In the genomic region with DNA sequence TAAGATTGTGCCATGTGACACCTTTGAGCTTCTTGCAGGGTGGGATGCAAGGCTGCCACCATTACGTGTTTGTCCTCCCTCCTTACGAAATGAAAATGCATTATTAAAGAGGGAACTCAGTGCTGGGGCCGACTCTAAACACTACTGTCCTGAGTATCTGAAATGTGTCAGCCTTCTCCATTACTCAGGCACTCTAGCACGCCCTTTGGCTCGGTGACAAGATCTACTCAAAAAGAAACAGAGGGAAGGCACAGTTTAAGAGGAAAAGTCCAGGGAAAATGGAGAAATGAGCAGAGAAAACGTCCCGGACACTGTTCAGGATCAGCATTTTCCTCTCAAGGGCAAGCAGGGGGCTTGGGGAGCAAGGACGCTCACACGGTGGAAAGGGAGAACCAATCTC, we compare ENCODE assay signal across 10 mouse cellular contexts. TPM values are rescaled to one million over a fixed set of nuclear protein-coding genes. Genes with fewer than 3 reads are reported as not detected.
DNase-seq lines count a peak whose midpoint lies in the region; ATAC-seq and TF ChIP-seq lines count a peak whose summit lies in the region.
"Had no signal": no experiment of that assay in that cellular context is flagged by ENCODE, and none has a peak within 500 bp of the region (broad histone marks: within the 10 kb centered on the region; RNA-seq: fewer than 3 reads in every experiment).

No protein-coding gene starts in this region.

- no peak for TF ChIP-seq CTCF in liver, postnatal 0 days (IDR thresholded peaks at IDR 0.05; ENCODE audit: low read depth)

- H3K4me1 ChIP-seq in forebrain, embryonic 10.5 days: peaks cover 52% of the 10 kb centered on the region
- H3K4me1 ChIP-seq in forebrain, embryonic 16.5 days (replicated peaks; ENCODE audit: control insufficient read depth, insufficient read depth, low read length): peaks cover 5% of the 10 kb centered on the region
- H3K4me1 ChIP-seq in liver, postnatal 0 days (ENCODE audit: insufficient read depth): peaks cover 33% of the 10 kb centered on the region
- peaks cover 39% of the 10 kb centered on the region for H3K4me1 ChIP-seq in hindbrain, embryonic 13.5 days (replicated peaks)
- peaks cover 27% of the 10 kb centered on the region for H3K4me1 ChIP-seq in neural tube, embryonic 15.5 days
- peaks cover 12% of the 10 kb centered on the region; the same call in 1 of the 2 replicates for H3K4me1 ChIP-seq in forebrain, embryonic 13.5 days

- H3K9ac ChIP-seq in forebrain, embryonic 16.5 days (replicated peaks; ENCODE audit: low read depth, low read length): no peak overlapping the region
- peak overlapping the region; percentile 12; the same call in 1 of the 2 replicates for H3K9ac ChIP-seq in liver, postnatal 0 days (replicated peaks)
- H3K9ac ChIP-seq in hindbrain, embryonic 13.5 days: no peak overlapping the region
- H3K9ac ChIP-seq in neural tube, embryonic 15.5 days (replicated peaks): no peak overlapping the region
- no peak overlapping the region for H3K9ac ChIP-seq in forebrain, embryonic 13.5 days
- H3K9ac ChIP-seq: liver, embryonic 14.5 days had no signal

- 88% methylated on average over 9 of the region's 9 CpGs for WGBS in forebrain, embryonic 10.5 days
- 67% methylated on average over 9 of the region's 9 CpGs for WGBS in forebrain, embryonic 16.5 days
- WGBS in liver, postnatal 0 days (ENCODE audit: insufficient replicate concordance): 59% methylated on average over 9 of the region's 9 CpGs
- WGBS in hindbrain, embryonic 13.5 days: 68% methylated on average over 9 of the region's 9 CpGs
- 57% methylated on average over 9 of the region's 9 CpGs for WGBS in neural tube, embryonic 15.5 days
- WGBS in forebrain, embryonic 13.5 days: 81% methylated on average over 9 of the region's 9 CpGs

- no peaks in the 10 kb centered on the region for H3K27me3 ChIP-seq in forebrain, embryonic 10.5 days (ENCODE audit: poor library complexity, severe bottlenecking)
- no peaks in the 10 kb centered on the region for H3K27me3 ChIP-seq in forebrain, embryonic 16.5 days (replicated peaks; ENCODE audit: control insufficient read depth, insufficient read depth, low read length)
- H3K27me3 ChIP-seq in liver, postnatal 0 days (ENCODE audit: insufficient read depth, low read length): no peaks in the 10 kb centered on the region
- H3K27me3 ChIP-seq in hindbrain, embryonic 13.5 days: no peaks in the 10 kb centered on the region
- H3K27me3 ChIP-seq in neural tube, embryonic 15.5 days (replicated peaks): no peaks in the 10 kb centered on the region
- no peaks in the 10 kb centered on the region for H3K27me3 ChIP-seq in forebrain, embryonic 13.5 days

- H3K4me3 ChIP-seq in forebrain, embryonic 10.5 days: no peak overlapping the region
- H3K4me3 ChIP-seq in forebrain, embryonic 16.5 days (replicated peaks; ENCODE audit: low read length): no peak overlapping the region
- H3K4me3 ChIP-seq in liver, postnatal 0 days (ENCODE audit: low read depth, low read length): no peak overlapping the region
- no peak overlapping the region for H3K4me3 ChIP-seq in hindbrain, embryonic 13.5 days
- no peak overlapping the region for H3K4me3 ChIP-seq in neural tube, embryonic 15.5 days (replicated peaks)
- H3K4me3 ChIP-seq in forebrain, embryonic 13.5 days: no peak overlapping the region

- peaks cover 3% of the 10 kb centered on the region for H3K36me3 ChIP-seq in forebrain, embryonic 10.5 days (replicated peaks)
- H3K36me3 ChIP-seq in forebrain, embryonic 16.5 days (ENCODE audit: control insufficient read depth, insufficient read depth): no peaks in the 10 kb centered on the region
- peaks cover 8% of the 10 kb centered on the region for H3K36me3 ChIP-seq in liver, postnatal 0 days (replicated peaks; ENCODE audit: insufficient read depth, low read length)
- peaks cover 3% of the 10 kb centered on the region for H3K36me3 ChIP-seq in hindbrain, embryonic 13.5 days
- no peaks in the 10 kb centered on the region; the same call in 1 of the 2 replicates for H3K36me3 ChIP-seq in neural tube, embryonic 15.5 days
- 0 out of 2 replicates have a peak, but pooled peaks cover 1% of the 10 kb centered on the region for H3K36me3 ChIP-seq in forebrain, embryonic 13.5 days (ENCODE audit: poor library complexity, severe bottlenecking)

- no peak for TF ChIP-seq EP300 in liver, postnatal 0 days (IDR thresholded peaks at IDR 0.05; ENCODE audit: low read depth)

- H3K27ac ChIP-seq in forebrain, embryonic 10.5 days: peak overlapping the region; percentile 40; the same call in 1 of the 2 replicates
- H3K27ac ChIP-seq in forebrain, embryonic 16.5 days (ENCODE audit: low read length): no peak overlapping the region
- H3K27ac ChIP-seq in liver, postnatal 0 days (ENCODE audit: low read depth): no peak overlapping the region
- H3K27ac ChIP-seq in hindbrain, embryonic 13.5 days: peak overlapping the region; percentile 64
- peak overlapping the region; percentile 43; the same call in 1 of the 2 replicates for H3K27ac ChIP-seq in neural tube, embryonic 15.5 days (replicated peaks)
- no peak overlapping the region for H3K27ac ChIP-seq in forebrain, embryonic 13.5 days
- H3K27ac ChIP-seq: liver, embryonic 14.5 days had no signal

- DNase-seq in forebrain, embryonic 10.5 days (ENCODE audit: extremely low spot score, low spot score): no peak
- no peak for DNase-seq in liver, postnatal 0 days
- DNase-seq in liver: no peak
- no peak for DNase-seq in ovary, postnatal 36 days (ENCODE audit: low spot score)
- DNase-seq: cerebellum, adult 2 months had no signal

- ATAC-seq in forebrain, embryonic 16.5 days: no peak
- no peak for ATAC-seq in liver, postnatal 0 days
- ATAC-seq in hindbrain, embryonic 13.5 days (ENCODE audit: low FRiP score): no peak
- ATAC-seq in neural tube, embryonic 15.5 days (ENCODE audit: low FRiP score): no peak
- ATAC-seq in forebrain, embryonic 13.5 days: no peak

- no peak overlapping the region for H3K4me2 ChIP-seq in forebrain, embryonic 16.5 days (ENCODE audit: low read length)
- H3K4me2 ChIP-seq in liver, postnatal 0 days (ENCODE audit: low read depth, low read length): no peak overlapping the region
- H3K4me2 ChIP-seq in hindbrain, embryonic 13.5 days: no peak overlapping the region
- H3K4me2 ChIP-seq in neural tube, embryonic 15.5 days: no peak overlapping the region
- H3K4me2 ChIP-seq in forebrain, embryonic 13.5 days: no peak overlapping the region

- H3K9me3 ChIP-seq in forebrain, embryonic 10.5 days: no peaks in the 10 kb centered on the region
- no peaks in the 10 kb centered on the region for H3K9me3 ChIP-seq in forebrain, embryonic 16.5 days (ENCODE audit: control insufficient read depth, low read length)
- no peaks in the 10 kb centered on the region for H3K9me3 ChIP-seq in liver, postnatal 0 days (ENCODE audit: low read length)
- H3K9me3 ChIP-seq in hindbrain, embryonic 13.5 days: no peaks in the 10 kb centered on the region
- H3K9me3 ChIP-seq in neural tube, embryonic 15.5 days (replicated peaks): no peaks in the 10 kb centered on the region
- H3K9me3 ChIP-seq in forebrain, embryonic 13.5 days (replicated peaks): no peaks in the 10 kb centered on the region

RNA-seq across cellular contexts. Expression of gene Tex2, which starts 40.3 kb away (rescaled TPM):
- polyA plus RNA-seq in forebrain, embryonic 10.5 days (2016; fragmentation: Nextera tagmentation; extraction: Ambion mirVana): 6.2 and 6.4 TPM in 2 replicates
- polyA plus RNA-seq in forebrain, embryonic 16.5 days (2015; fragmentation: Nextera tagmentation; extraction: Ambion mirVana): 16.3 and 20.3 TPM in 2 replicates
- polyA plus RNA-seq in liver, postnatal 0 days (2015; fragmentation: Nextera tagmentation; extraction: Ambion mirVana): 9.9 and 11.3 TPM in 2 replicates
- 21.3 and 21.7 TPM in 2 replicates for polyA plus RNA-seq in hindbrain, embryonic 13.5 days (2015; fragmentation: Nextera tagmentation; extraction: Ambion mirVana)
- polyA plus RNA-seq in neural tube, embryonic 15.5 days (2015; fragmentation: Nextera tagmentation; extraction: Ambion mirVana): 31.6 and 35.1 TPM in 2 replicates
- polyA plus RNA-seq in forebrain, embryonic 13.5 days (2015; fragmentation: Nextera tagmentation; extraction: Ambion mirVana): 9.6 and 10.7 TPM in 2 replicates

Comparison
In these comparisons a context has a peak if more than half of its experiments do, and no peak if none do; other contexts are left out.
1. H3K27ac ChIP-seq: peak in forebrain, embryonic 10.5 days (single experiment), hindbrain, embryonic 13.5 days (single experiment) and neural tube, embryonic 15.5 days (single experiment); none in forebrain, embryonic 16.5 days (single experiment), liver, postnatal 0 days (single experiment) and forebrain, embryonic 13.5 days (single experiment).